Mouse (Mus musculus) mouse trophoblast stem cell (cell line): Measurements from ENCODE around the gene Scly.

ENCODE experiments used
- in situ Hi-C, 2 experiments: fragments of 300-500 bp; cut with MseI, MboI; formaldehyde crosslinking; loops; 2 replicates in 1 of 2; 3 replicates in 1 of 2; pipeline ENCODE4 v1.15.1; 2025

The Scly gene

DNA sequence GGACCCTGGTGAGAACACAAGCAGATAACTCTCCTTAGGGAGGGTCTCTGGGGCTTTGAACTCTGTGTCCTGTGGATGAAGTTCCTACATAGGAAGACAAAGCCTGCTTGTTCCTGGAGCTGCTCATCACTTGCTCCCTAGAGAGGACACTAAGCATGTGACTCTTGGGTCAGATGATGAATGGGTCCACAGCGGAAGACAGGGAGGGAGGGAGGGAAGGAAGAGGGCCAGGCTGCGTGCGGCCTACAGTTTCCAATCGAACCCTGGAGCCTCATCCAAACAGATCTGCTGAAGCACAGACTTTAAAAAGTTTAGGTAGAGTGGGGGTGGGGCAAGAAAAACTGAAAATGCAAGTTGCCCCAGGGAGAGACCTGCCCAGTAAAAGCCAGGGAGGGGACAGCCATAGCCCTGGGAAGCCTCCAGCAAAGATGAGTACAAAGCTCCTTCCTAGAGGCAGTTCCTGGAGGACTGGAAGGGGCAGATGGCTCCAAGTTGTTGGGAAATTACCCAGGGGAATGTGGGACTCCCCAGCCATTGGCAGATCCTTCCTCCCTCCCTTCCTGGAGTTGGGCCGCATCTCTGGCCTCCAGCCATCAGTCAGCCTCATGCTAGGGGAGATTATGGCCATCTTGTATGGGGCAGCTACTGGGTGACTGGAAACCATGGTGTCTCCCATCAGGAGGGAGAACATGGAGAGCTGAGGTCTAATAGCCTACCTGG lies 1.7 kb downstream of the Scly start:
- in situ Hi-C loops = no loop called here

DNA sequence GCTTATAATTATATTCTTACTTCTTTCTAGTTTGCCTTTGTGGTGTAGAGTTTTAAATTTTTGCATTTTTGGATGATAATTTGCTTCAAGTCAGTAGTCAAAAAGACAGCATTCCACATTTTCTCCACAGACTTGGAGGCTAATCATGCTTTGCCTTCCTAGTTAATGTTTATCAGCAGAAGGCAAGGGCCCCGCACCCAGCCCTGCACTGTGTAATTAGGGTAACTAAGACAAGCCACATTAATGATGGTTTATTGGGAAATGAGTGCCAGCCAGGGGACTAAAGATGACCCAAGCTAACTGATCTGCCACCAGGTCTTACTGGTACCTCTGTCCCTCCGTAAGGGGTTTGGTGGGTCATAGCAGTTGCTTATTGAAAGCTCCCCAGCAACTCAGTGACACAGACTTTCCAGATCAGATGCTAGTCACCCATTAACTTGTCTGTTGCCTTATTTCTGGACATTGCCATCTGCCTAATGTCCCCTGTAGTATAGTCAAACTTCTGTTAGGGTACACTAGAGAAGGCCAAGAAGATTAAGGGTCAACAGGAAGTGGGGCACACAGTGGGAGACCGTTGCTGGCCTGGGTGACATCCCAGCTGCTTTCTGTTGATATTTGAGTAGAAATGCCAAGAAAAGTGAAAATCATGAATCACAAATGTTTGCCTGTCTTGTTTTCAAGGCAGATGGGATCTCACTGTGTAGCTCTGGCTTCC lies 3.2 kb downstream of the Scly start:
- in situ Hi-C loops = no loop called here

DNA sequence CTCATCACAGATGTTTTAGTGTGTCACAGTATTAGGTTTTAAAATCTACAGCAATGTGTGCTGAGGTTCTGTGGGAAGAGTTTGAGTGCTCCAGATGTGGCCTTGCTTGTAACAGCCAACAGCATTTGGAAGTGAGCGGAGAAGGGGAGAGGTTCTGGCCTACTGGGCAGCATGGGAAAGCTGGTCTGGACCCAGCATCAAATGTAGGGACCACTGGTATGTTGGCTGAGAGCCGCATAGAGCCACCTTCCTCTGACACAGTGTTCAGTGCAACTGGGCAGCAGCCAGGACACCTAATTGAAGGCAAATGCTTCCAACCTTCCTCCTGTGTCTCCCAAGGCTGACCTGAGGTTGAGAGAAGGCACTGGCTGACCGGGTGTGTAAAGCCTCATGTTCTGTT lies 3.9 kb downstream of the Scly start:
- in situ Hi-C loops = no loop called here

DNA sequence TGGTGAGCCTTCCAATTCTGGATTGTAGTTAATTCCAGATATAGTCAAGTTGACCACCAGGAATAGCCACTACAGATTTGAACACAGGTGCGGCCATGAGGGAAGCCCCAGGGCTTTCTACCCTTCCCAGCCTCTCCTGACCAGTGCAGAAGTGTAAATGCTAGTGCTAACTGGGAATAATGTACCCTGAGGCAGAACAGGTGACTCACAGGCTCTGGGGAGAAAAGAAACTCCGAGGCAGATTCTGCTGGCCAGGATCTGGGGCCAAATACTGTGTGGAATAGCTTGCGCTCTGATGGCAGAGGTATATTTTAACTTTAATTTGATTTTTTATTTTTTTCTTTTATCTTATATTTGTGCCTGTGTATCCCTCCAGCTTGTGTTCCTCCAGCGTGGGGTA lies 6.5 kb downstream of the Scly start:
- in situ Hi-C loops = no loop called here

DNA sequence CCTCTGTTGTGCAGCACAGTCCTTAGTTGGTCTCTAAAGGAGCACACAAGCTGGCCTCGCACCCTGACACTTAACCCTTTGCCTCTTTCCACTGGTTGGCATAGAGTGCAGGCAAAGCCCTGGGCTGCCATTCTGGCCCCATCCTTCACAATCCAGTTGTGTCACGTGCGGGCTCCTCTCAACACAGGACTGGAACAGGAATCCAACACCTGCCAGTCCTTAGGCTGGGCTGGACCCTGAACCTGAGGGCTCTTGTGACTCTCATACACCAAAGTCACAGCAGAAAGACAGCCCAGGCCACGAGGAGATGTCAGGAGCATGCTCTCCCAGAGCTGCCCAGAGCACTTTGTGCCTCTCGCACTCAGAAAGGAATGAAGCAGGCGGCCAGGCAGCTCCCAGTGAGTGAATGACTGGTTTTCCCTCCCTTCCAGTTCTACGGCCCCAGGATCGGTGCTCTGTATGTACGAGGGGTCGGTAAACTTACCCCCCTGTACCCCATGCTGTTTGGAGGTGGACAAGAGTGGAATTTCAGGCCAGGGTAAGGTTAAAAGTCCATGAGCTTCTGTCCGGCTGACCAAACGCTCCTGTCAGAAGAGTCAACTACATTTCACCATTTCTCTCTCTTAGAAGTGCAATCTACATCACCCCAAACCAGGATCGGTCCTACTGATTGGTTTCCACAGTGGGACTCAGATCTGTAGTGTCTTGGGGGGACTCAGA lies 11.4 kb downstream of the Scly start:
- in situ Hi-C loops = no loop called here

DNA sequence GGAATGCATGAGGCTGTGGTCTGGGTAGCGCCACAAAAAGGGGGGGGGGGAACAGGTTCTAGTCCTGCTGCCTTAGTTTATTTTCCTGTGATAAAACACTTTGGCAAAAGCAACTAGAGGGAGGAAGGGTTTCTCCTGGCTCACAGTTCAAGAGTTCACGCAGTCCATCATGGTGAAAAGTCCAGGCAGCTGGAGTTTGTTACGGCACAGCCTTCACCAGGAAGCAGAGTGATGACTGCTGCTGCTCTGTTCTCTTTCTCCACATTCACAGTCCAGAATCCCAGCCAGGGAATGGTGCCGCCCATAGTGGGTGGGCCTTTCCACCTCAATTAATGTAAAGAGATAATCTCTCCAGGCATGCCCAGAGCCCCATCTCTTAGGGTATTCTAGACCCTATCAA lies 14.1 kb downstream of the Scly start:
- in situ Hi-C loops = no loop called here

DNA sequence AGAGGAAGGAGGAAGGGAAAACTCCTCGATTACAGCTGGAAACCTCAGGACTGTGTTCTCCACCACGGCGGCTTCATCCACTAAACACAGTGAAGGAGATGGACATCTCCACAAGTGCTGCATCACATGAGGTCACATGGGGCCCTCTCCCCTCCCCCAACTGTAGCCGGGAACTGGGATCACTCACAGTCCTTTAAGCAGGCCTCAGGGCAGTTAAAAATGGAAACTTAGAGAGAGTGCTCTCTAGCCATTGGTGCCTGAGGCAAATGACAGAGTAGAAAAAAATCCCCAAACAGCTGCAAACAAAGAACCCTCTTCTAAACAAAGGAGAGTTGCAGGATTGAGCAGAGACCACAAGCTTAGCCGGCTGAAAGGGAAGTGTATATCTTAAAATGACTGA lies 15.1 kb downstream of the Scly start:
- in situ Hi-C loops = no loop called here

DNA sequence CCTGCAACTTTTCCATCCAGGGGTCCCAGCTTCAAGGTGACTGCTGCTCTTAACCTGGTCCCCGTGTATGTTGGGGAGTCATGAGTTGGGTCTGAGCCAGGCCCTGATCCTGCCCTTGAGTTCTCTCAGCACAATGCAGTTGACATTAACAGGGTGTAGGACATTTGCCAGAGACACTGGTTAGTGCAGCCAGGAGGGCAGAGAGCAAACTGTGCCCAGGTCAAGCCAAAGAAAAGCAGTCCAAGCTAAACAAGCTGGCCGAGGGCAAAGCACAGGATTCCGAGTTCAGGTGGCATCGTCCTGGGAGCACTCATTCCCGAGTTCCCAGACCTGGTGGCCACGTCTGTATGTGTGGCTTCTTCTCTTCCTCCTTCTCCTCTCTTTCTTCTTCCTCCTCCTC lies 19.5 kb downstream of the Scly start:
- in situ Hi-C loops = no loop called here

DNA sequence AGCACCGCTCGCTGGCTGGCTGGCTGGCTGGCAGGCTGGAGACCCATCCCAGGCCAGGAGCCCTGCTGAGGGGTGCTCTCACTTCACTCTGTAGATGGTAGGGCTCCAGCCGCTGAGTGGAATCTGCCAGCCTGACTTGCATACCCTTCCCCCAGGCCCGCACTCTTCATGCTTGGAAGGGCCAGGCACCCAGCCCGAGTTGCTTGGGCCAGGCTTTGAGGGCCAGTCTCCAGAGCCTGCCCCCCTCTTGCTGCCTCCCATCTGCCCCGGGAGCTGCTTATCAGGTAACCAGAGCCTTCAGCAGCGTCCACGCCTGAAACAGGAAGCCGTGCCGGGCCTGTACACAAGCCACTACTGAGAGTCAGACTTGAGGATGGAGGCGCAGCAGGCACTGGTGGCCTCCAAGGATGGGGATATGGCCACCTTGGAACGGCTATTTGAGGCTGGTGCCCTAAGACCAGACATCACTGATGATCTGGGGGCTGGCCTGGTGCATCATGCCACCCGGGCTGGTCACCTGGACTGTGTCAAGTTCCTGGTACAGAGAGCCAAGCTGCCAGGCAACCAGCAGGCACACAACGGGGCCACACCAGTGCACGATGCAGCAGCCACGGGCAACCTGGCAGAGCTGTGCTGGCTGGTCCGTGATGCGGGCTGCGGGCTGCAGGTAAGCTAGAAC lies 23.8 kb downstream of the Scly start, which contains the start of gene Espnl:
Gene Espnl (plus strand): TSS at position 316 of the 679 bp plus-strand sequence.
- in situ Hi-C loops = no loop called here

DNA sequence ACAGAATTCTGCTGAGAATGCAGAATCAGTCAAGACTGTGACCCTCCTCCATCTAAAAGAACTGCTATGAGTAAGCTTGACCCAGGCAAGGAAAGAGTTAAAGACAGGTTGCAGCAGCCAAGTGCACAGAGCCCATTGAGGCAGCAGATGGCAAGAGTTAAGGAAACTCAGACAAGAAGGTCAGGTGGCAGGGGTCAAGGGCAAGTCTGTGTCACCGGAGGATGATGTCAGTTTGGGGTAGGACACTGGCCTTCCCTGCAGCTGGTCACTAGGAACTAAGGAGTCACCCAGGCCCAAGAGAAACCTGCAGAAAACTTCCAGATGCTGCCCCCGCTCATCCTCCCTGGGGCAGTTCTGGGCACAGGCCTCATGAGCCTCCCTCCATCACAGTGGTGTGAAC lies 26.5 kb downstream of the Scly start:
- in situ Hi-C loops = no loop called here

DNA sequence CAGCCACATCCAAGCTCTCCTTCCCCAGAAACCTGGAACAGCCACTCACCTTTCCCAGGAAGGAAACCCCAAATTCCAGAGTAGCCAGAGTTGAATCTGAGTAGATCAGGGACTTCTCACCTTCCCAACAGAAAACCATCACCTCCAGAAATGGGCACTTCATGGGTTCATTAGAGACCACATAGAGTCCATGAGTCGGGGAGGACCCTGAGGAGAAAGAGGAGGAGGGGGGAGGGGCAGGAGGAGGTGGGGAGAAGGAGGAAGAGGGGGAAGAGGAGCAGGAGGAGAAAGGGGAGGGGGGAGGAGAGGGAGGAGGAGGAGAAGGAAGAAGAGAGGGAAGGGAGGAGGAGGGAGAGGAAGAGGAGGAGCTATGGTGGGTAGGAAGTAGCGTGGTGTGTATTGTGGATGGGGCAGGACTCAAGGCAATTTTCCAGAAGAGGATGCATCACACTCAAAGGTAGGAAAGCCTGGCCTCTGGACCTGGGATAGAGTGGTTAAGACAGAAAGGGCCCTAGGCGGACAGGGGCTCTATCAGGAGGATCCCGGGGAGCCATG lies 27.4 kb downstream of the Scly start:
- in situ Hi-C loops = no loop called here

DNA sequence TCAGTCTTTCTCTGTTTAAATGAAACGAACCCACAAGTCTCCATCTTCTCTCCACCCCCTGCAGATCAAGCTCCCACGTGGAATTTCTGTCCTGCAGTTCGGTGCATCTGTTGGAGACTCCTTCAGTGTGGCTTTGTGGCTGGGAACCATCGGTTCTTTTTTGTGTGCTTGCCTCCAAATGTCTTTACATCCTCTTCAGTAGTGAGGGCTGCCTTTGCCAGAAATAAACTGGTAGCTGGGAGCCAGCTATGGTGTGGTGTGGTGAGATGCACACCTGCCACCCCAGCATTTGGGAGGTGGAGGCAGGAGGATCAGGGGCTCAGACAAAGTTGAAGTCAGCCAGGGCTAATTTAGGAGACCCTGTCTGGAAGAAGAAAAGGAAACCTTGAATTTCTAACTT lies 34.0 kb downstream of the Scly start:
- in situ Hi-C loops = no loop called here

DNA sequence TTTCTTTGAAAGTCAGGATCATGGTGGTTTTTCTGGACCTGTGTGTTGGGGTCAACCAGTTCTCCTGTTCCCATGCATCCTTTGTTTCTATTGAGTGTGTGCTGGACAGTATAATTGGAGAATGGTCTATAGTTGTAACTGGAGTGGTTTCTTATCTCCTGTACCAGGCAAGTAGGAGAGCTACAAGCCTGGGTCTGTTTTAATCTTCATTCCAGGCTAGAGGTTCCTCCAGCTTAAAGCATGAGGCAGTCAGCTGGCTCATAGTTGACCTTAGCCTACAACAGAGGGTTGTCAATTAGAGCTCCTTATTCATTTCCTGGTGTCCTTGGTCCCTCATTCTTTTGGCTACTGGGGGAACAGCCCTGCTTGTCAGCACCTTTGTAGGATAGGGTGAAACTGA lies 35.4 kb downstream of the Scly start:
- in situ Hi-C loops = no loop called here

DNA sequence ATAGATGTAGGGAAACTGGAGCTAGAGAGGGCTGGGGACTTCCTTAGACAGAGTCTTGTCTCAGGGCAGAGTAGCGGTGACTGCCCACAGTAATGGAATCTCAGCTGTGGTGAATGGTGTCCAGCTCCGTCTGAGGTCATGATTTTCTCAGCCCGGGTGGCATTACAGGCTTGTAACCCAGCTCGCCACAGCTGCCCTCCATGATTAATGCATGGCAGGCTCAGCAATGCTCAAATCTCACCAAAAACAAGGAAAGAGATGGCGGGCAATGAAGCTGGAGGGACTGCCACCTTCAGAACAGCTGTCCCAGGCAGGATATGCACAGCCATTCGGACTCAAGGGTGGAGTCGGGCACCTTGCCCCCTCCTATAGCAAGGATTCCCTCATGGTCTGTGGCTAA lies 39.2 kb downstream of the Scly start:
- in situ Hi-C loops = no loop called here

DNA sequence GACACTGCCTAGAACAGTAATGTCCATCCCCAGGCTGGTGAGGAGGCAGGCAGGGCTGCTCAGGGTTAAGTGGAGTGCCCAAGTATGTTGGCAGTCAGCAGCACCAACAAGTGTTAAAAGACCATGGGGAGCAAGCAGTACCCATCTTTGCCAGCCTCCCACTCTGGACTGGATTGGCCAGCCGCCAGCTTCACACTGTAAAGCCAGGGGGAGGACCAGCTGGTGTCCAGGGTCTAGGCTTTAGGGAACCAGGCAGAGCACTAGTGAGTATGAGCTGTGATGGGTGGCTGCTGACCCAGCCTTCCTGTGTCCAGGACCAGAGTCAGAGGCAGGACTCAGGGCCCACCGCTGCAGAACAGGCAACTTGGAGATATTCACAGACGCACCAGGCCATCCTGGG lies 45.9 kb downstream of the Scly start:
- in situ Hi-C loops = no loop called here

DNA sequence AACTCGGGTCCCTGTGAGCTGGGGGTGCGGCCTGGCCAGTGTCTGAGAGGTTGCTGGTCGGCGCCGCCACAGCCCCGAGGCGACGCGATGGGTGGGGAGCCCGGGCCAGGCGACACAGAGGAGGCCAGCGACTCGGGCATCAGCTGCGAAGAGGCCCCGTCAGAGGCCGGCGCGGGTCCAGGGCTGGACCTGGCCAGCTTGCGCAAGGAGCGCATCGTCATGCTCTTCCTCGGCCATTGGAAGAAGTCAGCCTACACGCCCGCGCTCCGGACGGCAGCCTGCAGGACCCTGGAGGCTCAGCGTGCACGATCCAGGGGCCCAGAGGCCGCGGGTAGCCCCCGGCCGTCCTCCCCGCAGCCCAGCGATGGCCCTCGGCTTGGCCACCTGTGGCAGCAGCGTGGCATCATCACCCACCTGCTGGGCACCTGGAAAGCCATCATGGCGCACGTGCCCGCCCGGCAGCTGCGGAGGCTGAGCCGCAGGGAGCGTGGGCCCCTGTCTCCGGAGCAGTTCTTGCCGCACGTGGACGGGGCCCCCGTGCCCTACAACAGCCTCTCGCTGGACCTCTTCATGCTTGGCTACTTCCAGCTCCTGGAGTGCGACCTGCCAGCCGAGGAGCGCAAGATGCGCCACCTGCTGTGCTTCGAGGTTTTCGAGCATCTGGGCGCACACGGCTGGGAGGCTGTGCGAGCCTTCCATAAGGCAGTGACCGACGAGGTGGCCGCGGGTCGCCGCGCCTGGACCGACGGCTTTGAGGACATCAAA lies 47.0 kb downstream of the Scly start:
- in situ Hi-C loops = no loop called here

DNA sequence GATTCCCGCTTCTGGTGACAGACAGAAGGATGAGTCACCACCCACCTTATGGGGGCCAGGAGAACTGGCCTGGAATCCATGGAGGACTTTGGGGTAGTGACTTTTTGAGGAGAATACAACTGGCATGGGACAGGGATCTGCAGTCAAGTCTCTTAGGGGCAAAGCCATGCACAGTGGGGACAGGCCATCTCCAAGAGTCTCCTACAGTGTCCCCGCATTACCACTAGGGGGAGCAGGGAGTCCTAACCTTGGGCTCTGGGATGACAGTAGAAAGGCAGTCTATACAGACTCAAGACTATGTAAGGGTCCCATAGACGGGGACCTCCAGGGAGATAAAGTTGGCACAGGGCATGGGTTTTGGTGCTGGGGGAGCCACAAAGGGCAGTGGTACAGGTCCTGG lies 48.8 kb downstream of the Scly start:
- in situ Hi-C loops = no loop called here

DNA sequence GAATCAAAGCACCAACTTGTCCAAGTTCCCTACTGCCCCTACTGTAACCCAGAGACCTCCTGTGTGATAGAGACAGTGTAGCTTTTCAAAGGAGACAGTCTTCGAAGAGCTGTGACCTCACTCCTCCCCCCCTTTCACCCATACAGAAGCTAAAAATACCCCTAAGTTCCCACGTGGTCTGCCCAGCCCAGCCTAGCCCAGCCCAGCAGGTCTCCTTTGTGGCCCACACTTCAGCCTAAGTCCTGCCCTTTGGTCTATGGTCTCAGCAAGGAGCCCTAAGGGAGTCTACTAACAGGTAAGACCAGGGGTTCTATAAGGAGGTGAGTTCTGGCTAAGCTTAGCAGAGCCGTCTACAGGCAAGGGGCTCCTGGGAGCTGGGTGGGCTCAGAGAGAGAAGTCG lies 52.7 kb downstream of the Scly start, which contains the start of gene Klhl30:
Gene Klhl30 (plus strand): TSS at position 176 of the 400 bp plus-strand sequence.
- in situ Hi-C loops = no loop called here

DNA sequence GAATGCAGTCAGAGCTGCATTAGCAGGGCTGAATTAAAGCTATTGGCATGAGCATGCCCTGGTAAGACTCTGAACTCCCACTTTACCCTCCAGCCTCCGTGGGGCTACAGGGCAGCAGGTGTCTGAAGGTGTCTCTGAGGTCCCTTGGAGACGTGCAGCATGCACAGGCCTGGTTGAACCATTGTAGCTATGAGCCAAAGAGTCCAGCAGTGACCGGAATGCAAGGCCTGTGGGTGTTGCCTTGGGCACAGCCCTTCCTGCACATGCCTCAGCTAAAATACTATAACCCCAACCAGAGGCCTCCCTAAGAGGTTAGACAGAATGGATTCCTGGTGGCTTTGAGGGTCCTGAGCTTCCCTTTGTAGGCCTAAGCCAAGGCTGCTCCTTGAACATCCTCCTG lies 53.1 kb downstream of the Scly start:
- in situ Hi-C loops = no loop called here

DNA sequence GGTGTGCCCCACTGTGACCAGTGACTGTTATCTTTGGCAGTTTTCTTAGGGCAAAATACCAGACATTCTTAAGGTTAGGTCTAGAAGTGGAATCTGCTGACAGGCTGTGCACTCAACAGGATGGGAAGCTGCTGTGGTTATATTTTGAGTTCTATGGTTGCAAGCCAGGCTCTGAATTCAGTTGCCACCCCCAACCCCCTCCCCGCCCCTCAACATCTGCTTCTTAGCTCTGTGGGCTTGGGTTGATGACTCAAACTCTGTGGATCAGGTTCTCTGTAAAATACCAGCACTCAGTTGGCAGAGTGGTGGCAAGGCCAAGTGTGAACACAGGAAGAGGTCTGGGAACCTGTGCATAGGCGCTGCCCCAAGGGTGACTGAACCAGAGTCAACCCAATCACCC lies 54.1 kb downstream of the Scly start:
- in situ Hi-C loops = no loop called here

DNA sequence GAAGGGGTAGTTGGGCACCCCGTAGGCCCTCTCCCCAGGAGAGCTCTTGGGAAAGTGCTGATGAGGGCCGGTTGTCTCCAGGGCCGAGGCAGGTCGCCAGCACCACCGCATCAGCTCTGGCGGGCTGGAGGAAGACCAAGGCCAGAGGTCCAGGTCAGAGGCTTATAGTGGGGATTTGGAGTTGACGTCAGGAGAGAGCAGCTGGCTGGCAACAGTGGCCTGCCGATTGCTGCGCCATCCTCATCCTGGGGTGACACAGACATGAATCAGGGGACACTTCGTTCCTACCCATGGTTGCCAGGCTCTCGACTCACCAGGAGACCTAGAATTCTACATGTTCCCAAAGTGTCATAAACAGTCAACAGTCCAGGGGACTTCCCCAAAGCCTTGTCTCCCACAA lies 58.0 kb downstream of the Scly start:
- in situ Hi-C loops = no loop called here
